Mouse (Mus musculus) brain, embryonic 14.5 days (tissue): ENCODE measurements at regions not wholly inside any gene's neighbourhood (a gene's known extent, or its start where the extent isn't known, plus 50 kb on each side); places are given as distances from the start of the nearest gene placed in this dataset.

Experiments
- DNase-seq: peaks from one replicate; pipeline ENCODE4 v3.0.0-alpha.2; 2011; ENCODE audit warnings: low read depth
- CTCF ChIP-seq: fragments of 200-500 bp; IDR thresholded peaks from 2 replicates; pipeline ENCODE4 v1.5.1; 2012; ENCODE audit warnings: inconsistent platforms, mild to moderate bottlenecking, moderate library complexity, borderline replicate concordance; ENCODE audit not compliant: insufficient read depth, insufficient read length; ENCODE audit errors: extremely low read depth
- POLR2A ChIP-seq: fragments of 200-500 bp; IDR thresholded peaks from 2 replicates; pipeline ENCODE4 v1.6.1; 2012; ENCODE audit warnings: mild to moderate bottlenecking, inconsistent platforms, borderline replicate concordance; ENCODE audit not compliant: poor library complexity, insufficient read depth, insufficient read length, severe bottlenecking; ENCODE audit errors: extremely low read depth

DNA sequence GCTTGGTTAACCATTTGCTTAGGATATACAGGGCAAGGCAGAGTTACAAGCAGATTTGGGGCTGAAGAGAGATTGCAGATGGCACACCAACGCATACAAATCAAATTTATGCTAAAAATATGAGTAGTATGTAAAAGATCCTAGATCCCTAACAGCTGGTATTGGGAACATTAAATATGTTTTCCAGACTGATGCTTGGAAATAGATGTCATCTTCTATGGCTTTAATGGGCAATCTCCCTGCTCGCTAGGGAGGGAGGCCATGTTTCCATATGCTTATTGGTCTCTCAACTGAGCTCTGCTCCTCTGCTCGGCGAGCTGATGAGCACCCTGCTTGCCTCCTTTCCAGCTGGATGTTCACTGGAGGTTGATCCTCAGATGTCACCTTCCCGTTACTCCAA lies 82.0 kb upstream of the Slc35f3 start:
- TF ChIP-seq CTCF, result no peak
- TF ChIP-seq POLR2A, result no peak

DNA sequence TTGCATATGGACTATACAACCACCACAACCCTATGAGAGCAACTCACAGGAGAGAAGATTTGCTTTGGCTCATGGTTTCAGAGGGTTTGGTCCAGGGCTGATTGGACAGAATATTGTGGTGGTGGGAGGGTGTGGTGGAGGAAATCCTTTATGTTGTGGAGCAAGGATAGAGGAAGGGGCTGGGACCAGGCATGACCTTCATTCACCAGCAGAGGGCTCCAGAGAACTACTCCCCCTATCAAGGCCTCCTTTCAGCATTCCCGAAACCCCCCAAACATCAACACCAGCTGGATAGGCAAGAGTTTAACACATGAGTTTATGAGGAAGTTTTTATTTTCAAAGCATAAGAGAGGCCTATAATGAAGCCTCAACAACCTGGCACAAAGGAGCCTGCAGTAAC lies 76.7 kb upstream of the Slc35f3 start:
- DNase-seq, result peak; percentile 11
- no peak for TF ChIP-seq POLR2A
- TF ChIP-seq CTCF, result peak; percentile 39; the same call in 1 of the 2 replicates

More for the DNA sequence above, 82.0 kb upstream of the Slc35f3 start:
- no peak for DNase-seq

DNA sequence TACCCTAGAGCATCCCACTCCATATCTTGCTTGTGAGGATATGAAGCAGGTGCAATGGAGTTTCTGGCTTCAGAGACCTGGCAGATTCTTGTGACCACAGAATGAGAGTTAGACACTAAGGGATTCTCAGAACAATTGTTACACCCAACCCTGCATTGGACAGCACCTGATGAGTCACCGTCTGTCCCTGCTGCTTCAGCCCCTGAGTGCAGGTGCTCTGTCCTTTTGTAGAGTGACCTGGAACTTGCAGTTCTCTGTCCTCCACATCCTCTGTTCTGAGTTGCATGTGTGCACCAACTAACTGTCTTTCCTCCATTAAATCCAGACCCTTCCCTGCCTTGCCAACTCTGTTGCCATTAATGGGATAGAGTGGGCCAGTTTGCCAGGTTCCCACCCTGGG lies 66.6 kb upstream of the Slc35f3 start:
- DNase-seq, result no peak
- TF ChIP-seq POLR2A, result no peak
- TF ChIP-seq CTCF, result no peak

DNA sequence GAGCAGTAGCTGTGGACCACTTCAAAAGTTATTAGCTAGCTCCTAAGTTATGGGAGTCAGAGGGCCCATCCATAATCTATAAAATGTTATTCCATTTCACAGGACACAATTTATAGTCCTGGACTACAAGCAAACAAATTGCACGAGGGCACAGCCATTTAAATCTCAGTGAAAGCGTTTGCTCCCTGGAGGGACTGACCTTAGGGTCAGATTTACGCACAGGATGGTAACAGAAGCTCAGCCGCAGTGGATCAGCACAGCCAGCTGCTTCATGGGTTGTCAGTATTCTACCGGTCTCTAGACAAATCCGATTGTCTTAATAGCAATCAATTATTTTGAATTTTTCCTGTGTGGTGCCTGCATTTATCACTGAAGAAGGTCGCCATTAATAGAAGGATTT lies 65.8 kb upstream of the Slc35f3 start:
- TF ChIP-seq POLR2A (no peak), CTCF (no peak)
- DNase-seq, result no peak

DNA sequence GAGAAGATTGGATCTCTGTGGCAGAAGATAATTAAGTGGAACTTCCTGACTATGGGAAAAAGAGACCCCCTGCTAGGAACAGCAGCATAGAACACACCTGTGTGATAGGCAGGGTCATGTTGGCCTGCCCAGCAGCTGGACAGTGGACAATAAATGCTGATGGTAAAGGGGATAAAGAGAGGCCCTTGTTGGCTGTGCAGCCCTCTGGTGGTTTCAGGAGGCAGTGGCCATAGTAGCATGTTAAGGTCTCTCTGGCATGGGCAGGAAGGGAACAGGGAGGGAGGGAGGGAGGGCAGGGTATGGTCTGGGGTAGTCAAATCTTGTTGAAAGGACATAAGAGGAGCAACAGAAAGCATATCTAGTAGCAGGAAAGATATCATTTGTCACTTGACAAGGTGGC lies 58.7 kb upstream of the Slc35f3 start:
- DNase-seq, result no peak
- TF ChIP-seq CTCF (peak; percentile 26; the same call in 1 of the 2 replicates), POLR2A (no peak)

DNA sequence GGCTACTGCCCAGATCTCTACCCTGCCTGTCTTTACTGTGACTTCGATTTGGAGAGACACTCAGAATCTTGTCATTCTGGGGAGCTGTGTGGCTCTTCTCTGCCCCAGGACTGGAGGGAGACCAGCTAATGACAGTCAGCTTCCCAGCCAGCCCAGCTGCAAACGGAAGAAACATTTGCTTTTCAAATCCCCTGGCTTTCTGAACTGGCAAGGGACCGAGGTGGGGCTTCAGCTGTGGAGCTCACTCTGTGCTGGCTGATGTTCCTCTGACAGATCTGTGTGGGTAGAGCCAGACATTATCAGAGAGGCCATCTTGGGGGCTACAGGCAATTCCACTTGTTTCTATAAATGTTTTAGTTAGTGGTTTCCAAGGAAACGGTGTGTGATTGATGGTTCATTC lies 54.0 kb upstream of the Slc35f3 start:
- no peak for DNase-seq
- TF ChIP-seq CTCF, result no peak
- no peak for TF ChIP-seq POLR2A
